Mouse (Mus musculus) embryonic facial prominence, embryonic 14.5 days (tissue): ENCODE measurements around the gene Smdt1. TPM values are rescaled to one million over a fixed set of nuclear protein-coding genes. Genes with fewer than 3 reads are reported as not detected.

Experiments used
- ATAC-seq: fragments of 200-750 bp; cut with Nextera tagmentation; 2 replicates; pipeline ENCODE4 v1.8.0; 2017; ENCODE audit warnings: low read depth, moderate number of reproducible peaks, moderate TSS enrichment
- DNase-seq: peaks from one replicate; pipeline ENCODE4 v3.0.0-alpha.2; 2015; ENCODE audit warnings: low spot score
- H3K27ac ChIP-seq: fragments of 300-500 bp; sonication (generic); replicated peaks from 2 replicates; pipeline ENCODE4 v1.5.1; 2014; ENCODE audit warnings: low read depth, mild to moderate bottlenecking, low read length, moderate library complexity
- H3K27me3 ChIP-seq: fragments of 300-500 bp; sonication (generic); replicated peaks from 2 replicates; pipeline ENCODE4 v1.6.1; 2014; ENCODE audit warnings: low read length; ENCODE audit not compliant: control insufficient read depth, insufficient read depth
- H3K36me3 ChIP-seq: fragments of 300-500 bp; sonication (generic); 2 replicates; pipeline ENCODE4 v1.6.1; 2014; ENCODE audit warnings: low read length, mixed read lengths; ENCODE audit not compliant: control insufficient read depth, insufficient read depth
- H3K4me1 ChIP-seq: fragments of 300-500 bp; sonication (generic); 2 replicates; pipeline ENCODE4 v1.6.1; 2014; ENCODE audit warnings: antibody characterized with exemption, low read length; ENCODE audit not compliant: control insufficient read depth, insufficient read depth
- H3K4me2 ChIP-seq: fragments of 300-500 bp; sonication (generic); 2 replicates; pipeline ENCODE4 v1.6.1; 2014; ENCODE audit warnings: low read depth, mild to moderate bottlenecking, low read length, moderate library complexity, mixed read lengths
- H3K4me3 ChIP-seq: fragments of 300-500 bp; sonication (generic); 2 replicates; pipeline ENCODE4 v1.5.1; 2014; ENCODE audit warnings: low read depth, mild to moderate bottlenecking, low read length
- H3K9ac ChIP-seq: fragments of 300-500 bp; sonication (generic); 2 replicates; pipeline ENCODE4 v1.6.1; 2014; ENCODE audit warnings: low read depth, mild to moderate bottlenecking, low read length, moderate library complexity, mixed read lengths
- H3K9me3 ChIP-seq: fragments of 300-500 bp; sonication (generic); 2 replicates; pipeline ENCODE4 v1.6.1; 2016; ENCODE audit warnings: low read length; ENCODE audit not compliant: control insufficient read depth
- WGBS: fragments of 180-500 bp; shearing (Covaris S2); extraction: QIAGEN DNeasy Blood & Tissue Kit; methylation state at CpG from one replicate; pipeline ENCODE4 v1.1.7; 2014; 5-methylcytosine and 5-hydroxymethylcytosine counted together
- polyA plus RNA-seq: library from polyadenylated mRNA; unstranded; fragments of >200 nt; fragmentation: Nextera tagmentation; extraction: Ambion mirVana; gene quantifications from 2 replicates; pipeline ENCODE4 v1.2.1, GENCODE M21; 2014

Smdt1 gene
- polyA plus RNA-seq = 242 and 262 TPM in 2 replicates

DNA sequence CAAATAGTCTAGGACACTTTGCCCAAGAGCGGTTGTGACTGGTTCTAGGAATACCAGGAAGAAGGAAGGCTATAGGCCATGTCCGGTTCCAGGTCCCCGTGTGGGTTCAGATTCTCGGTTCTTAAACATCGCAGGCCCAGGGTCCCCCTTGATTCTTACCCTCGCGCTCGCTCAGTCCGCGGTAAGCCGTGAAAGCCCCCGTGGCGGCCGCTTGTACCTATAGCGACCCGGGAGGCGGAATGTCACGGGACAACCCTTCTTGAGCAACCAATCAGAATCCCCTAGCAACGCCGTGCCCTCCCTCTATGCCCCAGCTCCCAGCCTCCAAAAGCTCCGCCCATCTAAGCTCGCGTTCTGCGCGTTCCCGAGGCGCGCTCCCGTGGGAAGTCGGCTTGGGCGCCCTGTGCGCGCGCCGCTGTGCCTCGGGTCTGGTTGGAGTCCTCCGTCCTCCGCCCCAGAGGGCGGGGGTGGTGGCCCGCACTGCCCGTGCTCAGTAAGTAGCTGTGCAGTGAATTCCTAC lies at the start of gene Smdt1, which contains the start of the genes Naga and Pheta2:
Smdt1 (plus strand) TSS at position 367 of the 520 bp plus-strand sequence.
Naga (minus strand) TSS at position 333 of the 520 bp plus-strand sequence.
Pheta2 (plus strand) TSS at position 350 of the 520 bp plus-strand sequence.
- WGBS = under 1% methylated on average over 36 of the region's 41 CpGs
- peak within 1 kb of the TSS; percentile 72 for H3K9ac ChIP-seq
- ATAC-seq (peak; percentile 90), DNase-seq (peak; percentile 97)
- H3K36me3 ChIP-seq = peaks cover 29% of the 10 kb centered on the region
- peak within 1 kb of the TSS; percentile 61 for H3K27ac ChIP-seq
- no peaks in the 10 kb centered on the region for H3K27me3 ChIP-seq
- H3K9me3 ChIP-seq = no peaks in the 10 kb centered on the region
- H3K4me3 ChIP-seq = peak within 1 kb of the TSS; percentile 63
- peaks cover 24% of the 10 kb centered on the region for H3K4me1 ChIP-seq
- H3K4me2 ChIP-seq = peak within 1 kb of the TSS; percentile 78

DNA sequence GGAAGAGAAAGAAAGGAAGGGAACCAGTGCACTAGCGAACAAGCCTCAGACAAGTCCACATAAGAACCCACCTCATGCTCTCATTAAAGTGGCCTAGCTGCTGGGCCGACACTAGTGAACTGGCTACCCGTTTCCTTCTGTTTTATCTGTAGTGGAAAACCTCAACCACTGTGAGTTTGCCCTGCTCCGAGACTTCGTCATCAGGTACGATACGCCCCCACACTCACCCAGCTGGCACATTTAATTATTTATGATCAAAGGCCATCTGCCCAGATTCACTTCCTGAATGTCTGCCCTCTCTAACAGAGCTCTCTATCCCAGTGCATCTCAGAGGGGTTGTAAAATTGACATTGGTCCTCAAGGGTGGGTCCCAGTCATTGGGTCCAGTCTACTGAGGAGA lies 48.5 kb upstream of the Smdt1 start:
- Histone ChIP-seq H3K4me1 (0 out of 2 replicates have a peak, but pooled peaks cover 3% of the 10 kb centered on the region), H3K27ac (no peak overlapping the region), H3K9me3 (no peaks in the 10 kb centered on the region), H3K36me3 (peaks cover 11% of the 10 kb centered on the region; the same call in 1 of the 2 replicates), H3K9ac (no peak overlapping the region), H3K4me2 (no peak overlapping the region), H3K4me3 (no peak overlapping the region), H3K27me3 (no peaks in the 10 kb centered on the region)
- DNase-seq (no peak), ATAC-seq (no peak)
- WGBS = 91% methylated on average over 7 of the region's 7 CpGs

DNA sequence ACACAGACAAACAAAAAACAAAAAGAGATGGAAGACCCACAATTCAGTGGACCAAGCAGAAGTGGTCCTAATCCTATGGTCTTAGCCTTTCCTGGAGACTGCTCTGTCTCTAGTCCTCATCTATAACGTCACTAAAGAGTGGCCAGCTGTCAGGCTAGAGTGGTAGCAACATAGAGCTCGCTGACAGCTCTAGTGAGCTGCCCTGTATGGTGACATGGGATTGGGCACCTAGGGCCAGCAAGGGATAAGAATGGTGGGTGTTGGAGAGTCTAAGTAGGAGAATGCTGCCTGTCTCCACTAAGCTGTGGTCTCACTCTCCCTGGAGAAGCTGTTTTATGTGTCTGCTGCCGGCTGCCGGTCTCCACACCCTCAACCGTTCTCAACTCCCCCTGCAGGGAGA lies 45.9 kb upstream of the Smdt1 start:
- H3K4me3 ChIP-seq = no peak overlapping the region
- H3K9ac ChIP-seq = no peak overlapping the region
- ATAC-seq (peak; percentile 17; the same call in 1 of the 2 replicates), DNase-seq (no peak)
- H3K27me3 ChIP-seq = no peaks in the 10 kb centered on the region
- H3K9me3 ChIP-seq = no peaks in the 10 kb centered on the region
- peaks cover 5% of the 10 kb centered on the region; the same call in 1 of the 2 replicates for H3K36me3 ChIP-seq
- H3K27ac ChIP-seq = no peak overlapping the region
- peak overlapping the region; percentile 37; the same call in 1 of the 2 replicates for H3K4me2 ChIP-seq
- WGBS = 35% methylated on average over 4 of the region's 5 CpGs
- H3K4me1 ChIP-seq = 0 out of 2 replicates have a peak, but pooled peaks cover 3% of the 10 kb centered on the region

DNA sequence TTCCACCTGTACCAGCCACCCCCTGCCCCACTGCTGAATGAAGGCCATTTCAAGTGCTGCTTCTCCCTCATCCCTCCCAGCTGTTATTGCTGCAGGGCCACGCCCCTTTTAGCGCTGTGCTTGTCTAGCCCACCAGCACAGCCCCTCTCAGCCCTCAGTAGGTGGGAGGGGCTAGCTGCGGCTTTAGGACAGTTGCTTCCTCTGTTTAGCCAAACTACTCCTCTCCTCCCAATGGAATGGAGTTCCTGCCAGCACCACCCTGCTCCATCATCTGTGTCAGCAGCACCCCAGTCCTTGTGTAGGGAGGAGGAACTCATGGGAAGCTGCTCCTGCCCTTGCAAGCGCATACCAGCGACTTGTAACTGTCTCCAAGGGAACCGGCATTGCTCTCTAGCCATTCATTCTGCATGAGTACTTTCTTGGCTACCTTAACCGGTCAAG lies 45.5 kb upstream of the Smdt1 start:
- H3K4me3 ChIP-seq = no peak overlapping the region
- no peaks in the 10 kb centered on the region for H3K9me3 ChIP-seq
- ATAC-seq = peak; percentile 76
- no peak overlapping the region for H3K9ac ChIP-seq
- H3K27me3 ChIP-seq = no peaks in the 10 kb centered on the region
- WGBS = 14% methylated on average over 7 of the region's 7 CpGs
- H3K36me3 ChIP-seq = peaks cover 5% of the 10 kb centered on the region; the same call in 1 of the 2 replicates
- DNase-seq = peak; percentile 77
- 0 out of 2 replicates have a peak, but pooled peaks cover 3% of the 10 kb centered on the region for H3K4me1 ChIP-seq
- no peak overlapping the region for H3K27ac ChIP-seq
- peak overlapping the region; percentile 37 for H3K4me2 ChIP-seq

DNA sequence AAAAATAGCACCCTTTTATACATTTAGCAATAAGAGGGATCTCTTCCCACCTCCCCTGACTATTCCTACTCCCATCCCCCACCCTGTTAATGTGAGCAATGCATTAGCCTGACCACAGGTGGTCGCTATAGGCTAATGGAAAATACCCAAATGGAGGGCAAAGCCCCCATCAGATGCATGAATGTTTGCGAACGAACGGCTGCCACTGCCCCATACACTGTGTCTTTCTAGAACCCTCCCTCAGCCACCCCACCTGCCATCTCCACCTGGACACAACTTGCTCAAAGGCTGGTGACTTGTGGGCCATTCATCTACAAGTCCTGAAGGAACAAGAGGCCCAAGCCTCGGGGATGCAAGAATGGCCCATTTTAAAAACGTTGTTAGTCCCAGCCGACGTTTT lies 44.7 kb upstream of the Smdt1 start:
- Histone ChIP-seq H3K4me3 (no peak overlapping the region), H3K27ac (no peak overlapping the region), H3K27me3 (no peaks in the 10 kb centered on the region), H3K4me2 (no peak overlapping the region), H3K9me3 (no peaks in the 10 kb centered on the region), H3K4me1 (0 out of 2 replicates have a peak, but pooled peaks cover 3% of the 10 kb centered on the region), H3K36me3 (peaks cover 5% of the 10 kb centered on the region; the same call in 1 of the 2 replicates), H3K9ac (no peak overlapping the region)
- peak; percentile 41 for DNase-seq
- no peak for ATAC-seq
- WGBS = 42% methylated on average over 8 of the region's 8 CpGs

DNA sequence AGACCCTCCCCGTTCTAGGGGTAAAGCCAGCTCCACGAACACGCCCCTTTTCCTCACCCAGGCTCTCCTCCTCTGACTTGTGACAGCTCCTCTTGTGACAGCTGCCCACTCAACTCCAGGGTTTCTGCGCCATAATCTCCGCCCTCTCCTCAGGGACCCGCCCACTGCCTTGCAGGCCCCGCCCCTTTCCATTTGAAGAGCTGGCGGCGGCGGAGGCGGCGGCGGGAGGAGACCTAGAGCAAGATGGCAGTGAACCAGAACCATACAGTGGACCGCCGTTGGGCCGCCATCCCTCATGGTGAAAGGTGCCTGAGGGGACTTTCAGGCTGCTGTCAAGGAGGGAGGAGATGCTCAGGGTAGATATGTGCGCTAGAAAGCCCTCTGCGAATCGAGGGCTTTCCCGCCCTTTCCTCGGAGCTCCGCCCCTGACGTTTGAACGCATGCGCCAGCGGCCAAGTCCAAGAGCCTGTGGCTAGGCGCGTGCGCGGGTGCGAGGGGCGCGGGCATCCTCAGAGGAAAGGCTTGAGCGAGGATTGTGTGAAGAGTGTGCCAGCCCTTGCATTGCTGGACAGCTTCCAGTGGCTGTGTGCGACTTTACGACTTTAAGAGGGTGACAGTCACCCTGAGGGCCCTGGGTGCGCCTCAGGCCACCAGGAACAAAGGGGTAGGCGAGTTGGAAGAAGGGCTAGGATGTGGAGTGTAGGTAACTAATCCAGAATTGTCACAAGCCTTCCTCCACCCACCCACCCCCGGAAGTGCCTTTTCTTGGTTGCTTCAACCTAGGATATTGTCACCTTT lies 39.8 kb upstream of the Smdt1 start, which contains the start of gene Wbp2nl:
Wbp2nl (plus strand) TSS at position 191 of the 798 bp plus-strand sequence.
- 0 out of 2 replicates have a peak, but pooled peaks have one; percentile 33 for ATAC-seq
- H3K9ac ChIP-seq = no peak within 1 kb of the TSS
- 58% methylated on average over 39 of the region's 39 CpGs for WGBS
- no peak within 1 kb of the TSS for H3K27ac ChIP-seq
- no peak for DNase-seq
- H3K27me3 ChIP-seq = no peaks in the 10 kb centered on the region
- H3K4me1 ChIP-seq = no peaks in the 10 kb centered on the region
- H3K4me3 ChIP-seq = no peak within 1 kb of the TSS
- no peaks in the 10 kb centered on the region for H3K9me3 ChIP-seq
- no peaks in the 10 kb centered on the region for H3K36me3 ChIP-seq
- no peak within 1 kb of the TSS for H3K4me2 ChIP-seq

DNA sequence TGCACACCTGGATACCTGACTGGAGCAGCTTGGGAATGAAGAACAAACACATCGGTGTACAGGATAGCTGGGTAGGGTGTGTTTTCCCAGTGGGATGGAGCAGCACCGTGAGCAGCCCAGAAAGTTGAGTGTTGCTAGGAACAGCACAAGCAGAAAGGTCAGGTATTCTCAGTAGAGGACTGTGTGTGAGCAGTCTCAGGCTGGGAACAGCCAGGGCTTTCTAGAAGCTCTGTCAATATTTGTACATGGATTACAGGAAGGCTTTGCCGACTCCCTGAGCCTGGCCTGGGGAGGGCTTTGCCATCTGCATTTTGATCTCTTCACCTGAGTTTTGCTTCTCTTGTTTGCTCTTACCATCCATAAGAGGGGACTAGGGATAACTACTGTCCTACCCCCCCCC lies 31.7 kb upstream of the Smdt1 start:
- ATAC-seq = no peak
- H3K36me3 ChIP-seq = no peaks in the 10 kb centered on the region
- no peak overlapping the region for H3K4me2 ChIP-seq
- no peaks in the 10 kb centered on the region for H3K27me3 ChIP-seq
- H3K4me1 ChIP-seq = no peaks in the 10 kb centered on the region
- no peak overlapping the region for H3K9ac ChIP-seq
- H3K4me3 ChIP-seq = no peak overlapping the region
- DNase-seq = no peak
- no peaks in the 10 kb centered on the region for H3K9me3 ChIP-seq
- no peak overlapping the region for H3K27ac ChIP-seq
- 72% methylated on average over 3 of the region's 3 CpGs for whole genome bisulfite sequencing

DNA sequence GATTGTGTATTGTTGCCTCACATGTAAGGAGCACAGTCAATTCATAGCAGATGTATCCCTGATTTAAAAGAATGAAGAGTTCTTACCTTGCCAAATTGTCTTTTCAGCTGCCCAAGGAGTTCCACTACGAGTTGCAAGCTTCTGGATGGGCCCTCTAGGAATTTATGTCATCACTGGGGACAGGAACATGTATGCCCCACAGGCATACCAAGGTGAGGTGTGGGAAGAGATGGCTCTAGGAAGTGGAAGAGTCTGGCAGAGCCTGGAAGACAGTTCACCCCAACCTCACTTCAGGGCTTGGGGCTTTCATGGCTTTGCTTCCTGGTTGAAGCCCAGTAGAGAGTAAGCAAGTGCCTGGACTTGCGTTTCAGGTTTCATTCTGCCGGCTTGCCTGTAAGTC lies 30.3 kb upstream of the Smdt1 start:
- Histone ChIP-seq H3K4me3 (no peak overlapping the region), H3K27me3 (no peaks in the 10 kb centered on the region), H3K27ac (no peak overlapping the region), H3K9me3 (no peaks in the 10 kb centered on the region), H3K9ac (no peak overlapping the region), H3K4me1 (no peaks in the 10 kb centered on the region), H3K36me3 (no peaks in the 10 kb centered on the region), H3K4me2 (no peak overlapping the region)
- DNase-seq (no peak), ATAC-seq (no peak)
- 61% methylated on average over 3 of the region's 3 CpGs for WGBS
